Mouse (Mus musculus): ENCODE data around the gene Rccd1. TPM values are rescaled to one million over a fixed set of nuclear protein-coding genes. Genes with fewer than 3 reads are reported as not detected.
"Not testable (repeated sequence)": the region's sequence is repeated elsewhere in the genome, so short reads cannot be mapped to it uniquely, and the experiment has no call there.

Gene Rccd1
- polyA plus RNA-seq, 1 experiment = 26.5 TPM

DNA sequence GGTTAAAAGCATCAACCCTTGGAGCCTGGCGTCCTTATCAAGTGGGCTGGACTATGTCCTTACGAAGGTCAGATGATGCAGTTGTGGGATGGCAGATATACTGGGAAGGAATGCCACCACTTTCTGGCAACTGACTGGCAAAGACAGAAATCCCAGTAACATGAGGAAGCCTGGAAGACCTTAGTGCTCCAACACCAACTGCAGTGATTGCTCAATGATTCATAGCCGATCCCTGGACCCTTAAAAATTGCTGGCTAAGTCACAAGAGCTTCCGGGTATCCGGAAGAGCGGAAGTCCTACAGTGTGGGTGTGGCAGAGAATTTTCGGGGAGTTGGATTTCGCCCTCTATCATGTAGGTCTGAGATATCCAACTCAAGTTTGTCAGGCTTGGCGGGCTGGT is 21.9 kb upstream of the Rccd1 start:
- no peak for DNase-seq (ENCODE audit: low spot score)

DNA sequence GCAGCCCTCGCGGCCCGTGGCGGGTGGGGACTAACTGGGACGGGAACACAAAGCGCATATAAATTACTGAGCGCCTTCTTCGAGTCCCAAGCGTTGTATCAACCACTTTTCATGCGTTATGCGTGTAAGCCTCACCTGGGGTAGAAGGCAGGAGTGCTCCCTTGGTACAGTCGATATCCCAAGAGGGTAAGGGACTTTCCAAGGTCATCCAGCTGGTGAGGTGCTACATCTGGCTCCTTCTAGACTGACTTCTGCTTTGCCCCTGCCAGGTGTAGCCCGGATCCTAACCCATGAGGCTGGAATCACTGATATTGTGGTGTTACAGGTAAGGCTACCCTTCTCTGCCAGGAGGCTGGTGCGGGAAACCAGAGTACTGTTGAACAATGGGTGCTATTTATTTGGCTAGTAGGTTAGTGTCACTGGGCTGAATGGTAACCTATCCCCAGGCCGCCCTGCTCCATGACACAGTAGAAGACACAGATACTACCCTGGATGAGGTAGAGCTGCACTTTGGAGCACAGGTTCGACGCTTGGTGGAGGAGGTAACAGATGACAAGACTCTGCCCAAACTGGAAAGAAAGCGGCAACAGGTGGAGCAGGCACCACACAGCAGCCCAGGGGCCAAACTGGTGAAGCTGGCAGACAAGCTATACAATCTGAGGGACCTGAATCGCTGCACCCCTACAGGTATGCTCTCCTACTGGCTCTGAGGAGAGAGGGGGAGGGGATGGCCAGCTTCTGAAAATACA is 19.2 kb upstream of the Rccd1 start:
- no peak for DNase-seq (ENCODE audit: low spot score)

DNA sequence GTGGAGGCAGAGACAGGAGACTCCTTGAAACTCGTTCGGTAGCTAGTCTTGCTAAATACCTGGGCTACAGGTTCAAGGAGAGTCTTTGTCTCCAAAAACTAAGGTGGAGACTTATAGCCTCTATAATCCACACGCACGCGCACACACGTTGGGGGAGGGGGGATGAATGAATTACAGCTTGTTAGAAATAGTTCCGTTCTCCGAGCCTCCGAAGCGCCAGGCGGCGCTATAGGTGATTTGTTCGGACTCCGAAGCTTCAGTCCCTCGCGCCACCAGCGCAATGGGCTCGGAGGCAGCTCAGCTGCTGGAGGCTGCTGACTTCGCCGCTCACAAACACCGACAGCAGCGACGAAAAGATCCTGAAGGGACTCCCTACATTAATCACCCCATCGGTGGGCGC is 18.6 kb upstream of the Rccd1 start, which contains the start of gene Hddc3:
TSS of gene Hddc3 (plus strand) at position 247 of the 400 bp plus-strand sequence.
- DNase-seq (ENCODE audit: low spot score) = peak; percentile 90

DNA sequence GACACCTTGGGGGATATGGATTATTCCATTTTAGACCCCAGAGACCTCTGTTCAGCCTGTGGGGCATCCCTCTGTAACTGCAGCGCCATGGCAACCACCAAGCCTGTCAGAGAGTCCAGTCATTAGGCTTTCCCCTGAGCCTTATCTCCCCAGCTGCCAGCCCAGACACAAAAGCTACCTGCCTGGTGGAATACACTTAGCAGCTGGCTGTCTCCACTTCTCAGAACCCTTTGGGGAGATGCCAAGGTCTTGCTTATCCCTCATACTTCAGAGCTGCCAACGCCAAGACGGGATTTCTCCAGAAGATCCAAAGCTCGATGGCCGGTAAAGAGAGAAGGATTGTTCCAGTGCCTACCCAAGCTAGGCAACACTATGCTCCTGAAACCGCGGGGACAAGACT is 17.5 kb upstream of the Rccd1 start:
- DNase-seq (ENCODE audit: low spot score) = no peak

DNA sequence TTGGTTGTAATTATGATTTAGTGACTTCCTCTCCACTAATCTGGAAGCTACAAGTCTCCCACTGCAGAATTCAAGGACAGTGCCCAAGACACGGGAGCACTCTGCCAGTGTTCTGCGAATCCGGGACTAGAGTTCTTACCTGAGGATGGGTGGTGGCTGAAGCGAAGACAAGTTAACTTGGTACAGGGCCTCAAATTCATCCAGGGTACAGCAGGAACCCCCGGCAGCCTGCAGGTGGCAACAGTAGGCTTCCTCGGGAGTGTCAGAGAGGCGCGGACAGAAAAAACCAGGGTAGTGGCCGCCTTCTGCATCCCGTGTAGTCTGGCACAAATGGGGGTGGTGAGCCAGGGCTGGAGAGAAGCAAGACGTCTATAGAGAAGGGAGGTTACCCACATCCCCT is 16.5 kb upstream of the Rccd1 start, which contains the start of gene Unc45a:
TSS of gene Unc45a (minus strand) at position 213 of the 400 bp plus-strand sequence.
- DNase-seq (ENCODE audit: low spot score) = no peak

DNA sequence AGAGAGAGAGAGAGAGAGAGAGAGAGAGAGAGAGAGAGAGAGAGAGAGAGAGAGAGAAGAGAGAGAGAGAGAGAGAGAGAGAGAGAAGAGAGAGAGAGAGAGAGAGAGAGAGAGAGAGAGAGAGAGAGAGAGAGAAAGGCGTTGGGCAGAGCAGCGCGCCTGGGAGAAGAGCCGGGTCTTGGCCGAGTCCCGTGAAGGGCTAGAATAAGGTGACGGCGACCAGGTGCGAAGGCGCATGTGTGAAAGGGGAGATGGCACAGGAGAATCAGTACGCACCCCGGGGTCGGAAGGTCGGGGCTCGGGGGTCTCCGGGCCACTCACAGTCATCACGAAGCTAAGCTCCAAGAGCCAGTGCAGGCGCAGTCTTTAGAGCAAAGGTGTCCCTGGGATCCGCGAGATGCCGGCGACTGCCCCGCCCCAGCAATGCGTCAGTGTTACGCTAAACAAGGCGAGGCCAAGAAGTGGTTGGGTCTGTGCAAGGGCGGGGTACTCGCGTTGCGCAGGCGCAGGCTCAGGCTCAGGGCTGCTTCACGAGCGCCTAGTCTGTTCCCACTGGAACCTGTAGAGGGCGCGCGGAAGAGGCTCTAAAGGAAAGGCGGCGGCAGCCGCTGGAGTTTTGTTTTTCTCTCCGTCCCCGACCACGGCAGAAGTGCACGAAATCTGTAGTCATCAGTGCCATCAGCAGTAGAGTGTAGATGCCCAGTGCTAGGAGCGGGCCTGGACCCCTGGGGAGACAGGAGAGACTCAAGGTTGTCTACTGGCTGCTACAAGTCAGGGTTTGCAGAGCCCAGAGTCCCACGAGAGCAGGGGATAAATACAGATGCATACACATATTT is 15.8 kb upstream of the Rccd1 start:
- peak; percentile 88 for DNase-seq (ENCODE audit: low spot score)

DNA sequence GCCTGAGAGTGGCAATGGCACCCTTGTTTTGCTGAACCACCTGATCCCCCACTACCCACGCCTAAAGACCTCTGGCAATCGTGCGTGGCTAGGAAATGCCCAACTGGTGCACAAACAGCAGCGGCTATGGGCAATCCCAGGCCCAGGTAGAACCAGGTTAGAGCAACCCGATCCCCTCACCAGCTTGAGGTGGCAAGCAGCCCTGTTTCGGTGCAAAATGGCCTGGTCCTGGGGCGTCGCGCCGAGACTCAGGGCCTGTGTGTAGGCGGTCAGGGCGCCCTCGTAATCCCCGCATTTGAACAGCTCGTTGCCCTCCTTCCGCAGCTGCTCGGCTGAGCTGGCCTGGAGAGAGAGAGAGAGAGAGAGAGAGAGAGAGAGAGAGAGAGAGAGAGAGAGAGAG is 15.1 kb upstream of the Rccd1 start:
- DNase-seq (ENCODE audit: low spot score) = no peak

DNA sequence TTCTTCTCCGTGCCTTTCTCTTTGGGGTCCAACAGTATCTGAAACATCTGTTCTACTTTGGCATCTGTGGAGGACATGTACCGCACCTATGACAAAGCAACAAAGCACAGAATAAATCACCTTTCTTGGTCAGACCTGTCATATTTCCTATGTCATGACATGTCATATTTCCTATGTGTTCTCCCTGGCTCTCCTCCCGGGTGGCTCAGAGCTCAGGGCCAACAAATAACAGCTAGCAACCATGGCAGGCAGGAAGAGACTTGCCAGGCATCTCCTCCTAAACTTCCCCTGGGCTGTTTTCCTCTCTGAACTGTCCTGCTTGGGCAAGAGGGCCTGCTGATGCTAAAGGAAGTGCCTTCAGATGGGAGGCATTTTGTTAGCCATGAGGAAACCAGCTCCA is 12.7 kb upstream of the Rccd1 start:
- DNase-seq (ENCODE audit: low spot score) = no peak

DNA sequence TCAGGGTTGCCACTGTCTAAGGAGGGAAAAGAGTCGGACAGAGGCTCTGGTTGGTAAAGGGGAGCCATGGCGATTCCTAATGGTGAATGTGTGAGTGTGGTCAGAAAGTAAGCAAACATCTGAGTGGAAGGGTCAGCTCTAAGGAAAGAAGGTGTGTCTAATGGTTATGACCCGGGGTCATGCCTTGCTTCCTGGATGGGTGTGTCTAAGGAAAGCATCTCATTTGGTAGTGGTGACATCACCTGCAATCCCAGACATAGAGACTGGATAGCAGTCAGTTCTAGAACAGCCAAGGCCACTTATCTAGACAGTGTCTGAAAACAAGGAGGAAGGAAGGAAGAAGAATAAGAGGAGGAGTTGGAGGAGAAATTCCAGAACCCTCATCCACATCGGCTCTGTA is 10.6 kb upstream of the Rccd1 start:
- no peak for DNase-seq (ENCODE audit: low spot score)

DNA sequence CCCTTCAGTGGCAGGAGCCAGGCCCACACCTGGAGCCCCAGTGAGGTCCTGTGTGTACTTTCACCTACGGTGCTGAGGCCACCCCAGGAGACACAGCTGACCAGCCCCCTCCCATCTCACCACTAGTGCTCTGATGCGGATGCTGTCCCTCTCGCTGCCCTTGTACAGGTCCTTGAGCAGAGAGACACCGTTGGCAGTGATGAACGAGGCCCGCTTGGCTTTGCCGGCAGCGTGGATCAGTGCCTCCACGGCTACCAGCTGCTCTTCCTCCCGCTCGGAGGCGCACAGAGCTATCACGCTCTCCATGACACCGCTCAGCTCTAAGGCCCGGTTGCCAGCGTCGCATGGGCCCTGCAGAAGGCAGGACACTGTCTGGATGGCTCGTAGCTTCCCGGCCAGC is 7.2 kb upstream of the Rccd1 start:
- no peak for DNase-seq (ENCODE audit: low spot score)

DNA sequence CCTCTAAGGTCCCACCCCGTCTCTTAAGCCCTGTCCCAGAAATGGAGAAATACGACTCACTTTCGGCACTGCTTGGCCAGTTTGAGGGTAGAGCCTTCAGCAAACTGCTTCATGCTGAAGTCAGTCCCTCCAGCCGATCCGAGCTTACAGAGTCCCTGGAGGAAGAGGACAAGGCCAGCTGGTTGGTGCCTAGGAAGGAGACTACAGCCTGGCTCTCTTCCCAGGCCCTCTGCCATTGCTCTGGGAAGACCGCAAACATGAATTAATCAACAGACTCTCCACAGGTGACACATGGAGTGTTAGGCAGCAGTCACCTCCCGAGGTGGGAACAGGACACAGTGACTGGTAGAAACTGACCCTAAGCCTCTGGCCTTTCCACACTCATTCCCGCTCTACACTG is 6.0 kb upstream of the Rccd1 start:
- DNase-seq (ENCODE audit: low spot score) = no peak

DNA sequence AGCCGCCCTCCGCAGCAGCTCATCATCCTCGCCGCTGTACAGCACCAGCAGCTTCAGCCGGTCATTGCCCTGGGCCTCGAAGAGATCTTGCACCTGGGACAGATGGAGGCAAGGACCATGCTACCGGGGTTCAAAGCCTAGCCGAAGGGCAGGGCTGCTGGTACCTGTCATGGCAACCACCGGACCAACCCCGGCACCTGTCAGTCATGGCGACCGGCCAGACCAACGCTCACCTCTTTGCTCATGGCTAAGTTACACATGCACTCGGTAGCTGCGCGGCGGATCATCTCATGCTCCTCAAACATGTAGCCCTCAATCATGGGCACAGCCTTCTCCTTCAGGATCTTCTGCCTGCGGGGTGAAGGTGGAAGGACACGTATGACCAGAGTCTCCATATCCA is 1.8 kb upstream of the Rccd1 start:
- no peak for DNase-seq (ENCODE audit: low spot score)

DNA sequence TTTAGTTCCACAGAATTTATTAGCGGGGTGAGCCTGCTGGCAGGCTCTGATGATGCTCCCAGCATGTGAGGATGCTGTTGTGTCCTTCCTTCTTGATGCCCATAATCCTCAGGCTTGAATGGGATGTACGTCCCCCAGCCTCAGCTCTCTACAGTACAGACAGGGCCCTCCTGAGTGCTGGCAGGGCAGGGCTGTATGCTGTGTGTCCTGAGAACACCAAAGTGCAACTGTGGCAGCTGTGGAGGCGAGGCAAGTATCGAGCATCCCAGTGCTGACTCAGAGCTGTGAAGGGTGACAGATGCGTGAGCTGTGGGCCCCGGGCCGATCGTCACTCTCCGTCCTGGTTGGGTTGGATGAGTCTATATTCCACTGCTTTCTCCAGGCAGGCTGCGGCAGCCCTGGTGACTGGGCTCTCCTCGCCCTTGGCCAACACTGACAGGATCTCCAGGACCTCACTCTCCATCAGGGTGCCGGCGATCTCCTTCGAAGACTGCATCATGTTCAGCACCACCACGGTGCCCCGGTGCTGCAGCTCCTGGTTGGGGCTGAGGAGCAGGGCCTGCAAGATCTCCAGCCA is 1.1 kb upstream of the Rccd1 start:
- no peak for DNase-seq (ENCODE audit: low spot score)

DNA sequence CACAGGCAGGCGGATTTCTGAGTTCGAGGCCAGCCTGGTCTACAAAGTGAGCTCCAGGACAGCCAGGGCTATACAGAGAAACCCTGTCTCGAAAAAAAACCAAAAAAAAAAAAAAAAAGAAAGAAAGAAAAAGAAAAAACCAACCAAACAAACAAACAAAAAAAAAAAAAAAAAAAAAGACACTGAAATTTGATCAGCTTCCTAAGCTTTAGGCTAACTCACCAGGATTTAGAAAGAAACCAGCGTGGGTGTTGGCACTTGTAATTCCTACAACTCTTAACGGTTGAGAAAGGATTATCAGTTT is 514 bp upstream of the Rccd1 start:
- DNase-seq (ENCODE audit: low spot score) = not testable (repeated sequence)

DNA sequence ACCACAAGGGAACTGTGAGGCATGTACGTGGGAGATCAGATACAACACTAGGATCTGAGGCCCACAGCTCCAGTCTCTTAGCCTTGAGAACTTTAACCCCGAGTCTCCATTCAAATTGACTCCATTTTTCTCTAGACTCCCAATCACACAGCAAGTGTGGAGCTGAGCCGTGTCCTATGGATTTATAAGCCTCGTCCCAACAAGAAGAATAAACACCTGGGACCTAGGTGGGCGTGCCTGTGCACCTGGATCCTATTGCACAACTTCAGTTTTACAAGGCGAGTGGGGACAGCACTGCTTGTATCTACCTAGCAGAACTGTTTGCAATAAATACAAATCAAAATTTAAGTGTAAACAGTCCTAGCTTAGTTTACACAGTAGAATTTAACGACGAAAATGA is 918 bp downstream of the Rccd1 start:
- no peak for DNase-seq (ENCODE audit: low spot score)

DNA sequence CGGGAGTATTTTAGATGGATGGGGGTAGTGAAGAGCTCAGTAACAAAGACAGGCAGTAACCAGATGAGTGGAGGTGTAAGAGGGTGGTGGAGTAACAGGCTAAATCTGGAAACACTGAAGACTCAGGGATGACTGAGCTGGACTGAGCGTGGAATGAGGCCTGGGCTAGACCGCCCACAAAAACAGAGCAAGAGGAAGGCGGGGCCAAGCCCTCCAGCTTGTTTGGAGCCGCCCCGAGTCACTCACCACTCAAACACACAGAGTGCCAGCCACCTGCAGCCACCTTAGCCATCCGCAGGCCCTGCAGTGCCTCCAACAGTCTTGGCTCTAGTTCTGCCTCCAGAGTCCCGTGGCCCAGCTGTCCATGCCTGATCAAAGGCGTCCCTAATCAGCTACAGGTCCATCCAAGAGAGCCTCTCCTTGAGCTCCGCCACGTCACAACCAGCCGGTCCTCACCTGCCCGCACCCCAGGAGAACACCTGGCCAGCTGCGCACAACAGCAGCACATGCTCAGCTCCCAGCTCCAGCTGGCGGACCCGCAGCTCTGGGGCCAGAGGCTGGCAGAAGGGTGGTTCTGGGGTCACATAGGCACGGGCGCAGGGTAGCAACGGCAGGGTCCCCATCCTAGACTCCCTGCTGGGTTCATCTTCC is 4.3 kb downstream of the Rccd1 start:
- DNase-seq (ENCODE audit: low spot score) = no peak

DNA sequence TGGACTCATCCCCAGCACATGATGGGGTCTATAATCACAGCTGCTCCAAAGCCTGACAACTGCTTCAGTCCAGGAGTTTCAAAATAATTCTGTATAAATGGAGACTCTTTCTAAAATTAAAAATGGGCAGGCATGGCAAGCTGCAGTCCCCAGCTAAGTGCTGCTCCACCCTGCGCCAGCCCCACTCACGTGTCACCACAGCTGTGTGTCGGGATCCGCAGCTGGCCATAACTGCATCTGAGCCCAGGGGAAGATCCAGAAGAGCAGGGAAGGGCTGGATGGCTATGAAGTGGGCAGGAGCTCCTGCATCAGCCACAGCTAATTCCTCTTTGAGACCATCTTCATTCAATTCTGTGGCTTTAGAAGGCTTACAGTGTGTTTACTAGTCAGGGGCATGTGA is 5.6 kb downstream of the Rccd1 start:
- no peak for DNase-seq (ENCODE audit: low spot score)

DNA sequence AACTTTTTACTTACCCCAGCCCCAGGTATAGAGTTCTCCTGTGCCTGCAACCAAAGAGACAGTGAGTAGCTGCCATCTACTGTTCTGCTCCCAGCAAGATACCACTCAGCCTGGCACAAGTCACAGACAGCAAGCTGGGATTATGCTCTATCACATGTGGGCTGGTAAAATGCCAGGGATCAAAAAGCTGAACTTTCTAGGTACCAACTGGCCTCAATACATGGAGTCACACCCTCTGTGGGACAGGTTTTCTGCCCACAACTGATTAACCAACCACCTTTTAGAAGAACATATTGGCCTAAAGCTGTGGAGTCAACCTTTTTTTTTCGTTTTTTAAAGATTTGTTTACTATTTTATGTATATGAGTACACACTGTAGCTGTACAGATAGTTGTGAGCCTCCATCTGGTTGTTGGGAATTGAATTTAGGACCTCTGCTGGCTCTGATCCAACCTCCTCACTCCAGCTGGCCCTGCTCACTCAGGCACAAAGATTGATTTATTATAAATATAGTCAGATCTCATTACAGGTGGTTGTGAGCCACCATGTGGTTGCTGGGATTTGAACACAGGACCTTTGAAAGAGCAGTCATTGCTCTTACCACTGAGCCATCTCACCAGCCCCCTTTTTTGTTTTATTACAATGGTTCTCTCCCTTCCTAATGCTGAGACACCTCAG is 6.7 kb downstream of the Rccd1 start:
- DNase-seq (ENCODE audit: low spot score) = no peak

DNA sequence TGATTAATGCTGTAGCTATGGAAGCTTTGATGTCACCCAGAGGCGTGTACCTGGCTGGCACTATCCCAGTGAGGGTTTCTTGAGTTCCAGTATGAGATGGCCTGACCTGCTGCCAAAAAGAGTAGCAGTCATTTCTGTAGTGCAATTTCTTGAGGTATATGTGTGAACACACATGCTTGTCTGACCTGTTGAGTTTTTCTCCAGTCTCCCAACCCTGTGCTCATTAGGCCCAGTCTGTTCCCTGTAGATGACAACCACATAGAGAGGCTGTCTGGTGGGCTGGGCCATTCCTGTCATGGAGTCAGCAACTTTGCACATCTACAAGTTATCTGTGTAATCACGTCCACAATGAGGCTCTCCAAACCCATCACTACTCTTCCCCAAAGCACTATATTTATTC is 8.5 kb downstream of the Rccd1 start:
- no peak for DNase-seq (ENCODE audit: low spot score)

DNA sequence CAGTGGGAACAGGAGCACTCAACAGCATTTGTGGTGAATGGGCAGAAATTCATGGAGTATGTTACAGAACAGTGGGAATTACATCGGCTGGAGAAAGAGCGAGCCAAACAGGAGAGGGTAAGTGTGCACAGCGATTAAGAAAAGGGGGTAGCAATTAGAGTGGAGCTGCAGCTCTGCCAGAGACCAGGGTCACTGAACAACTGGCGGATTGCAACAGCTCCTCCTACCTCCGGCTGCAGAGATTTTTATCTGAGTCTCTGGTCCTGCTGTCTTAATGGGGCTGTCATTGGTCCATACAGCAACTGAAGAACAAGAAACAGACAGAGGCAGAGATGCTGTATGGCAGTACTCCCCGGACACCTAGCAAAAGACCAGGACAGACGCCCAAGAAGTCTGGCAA is 13.5 kb downstream of the Rccd1 start:
- DNase-seq (ENCODE audit: low spot score) = no peak

DNA sequence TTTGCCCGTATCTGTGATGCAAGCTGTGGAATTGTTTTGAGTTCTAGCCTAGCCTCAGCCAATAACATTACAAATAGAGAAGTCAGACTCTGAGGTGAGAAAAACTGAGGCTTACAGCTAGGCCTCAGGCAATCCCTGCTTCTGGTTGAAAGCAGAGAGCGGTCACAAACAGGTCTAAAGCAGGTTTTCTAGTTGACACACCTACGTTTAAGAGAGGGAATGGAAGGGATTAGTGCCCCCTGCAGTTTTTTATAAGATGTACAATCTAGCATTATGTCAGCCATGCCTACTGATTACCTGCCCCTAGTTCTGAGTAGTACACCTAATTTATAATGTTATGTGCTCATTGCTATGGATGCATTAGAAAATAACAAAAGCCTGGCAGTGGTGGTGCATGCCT is 16.5 kb downstream of the Rccd1 start:
- DNase-seq (ENCODE audit: low spot score) = no peak

DNA sequence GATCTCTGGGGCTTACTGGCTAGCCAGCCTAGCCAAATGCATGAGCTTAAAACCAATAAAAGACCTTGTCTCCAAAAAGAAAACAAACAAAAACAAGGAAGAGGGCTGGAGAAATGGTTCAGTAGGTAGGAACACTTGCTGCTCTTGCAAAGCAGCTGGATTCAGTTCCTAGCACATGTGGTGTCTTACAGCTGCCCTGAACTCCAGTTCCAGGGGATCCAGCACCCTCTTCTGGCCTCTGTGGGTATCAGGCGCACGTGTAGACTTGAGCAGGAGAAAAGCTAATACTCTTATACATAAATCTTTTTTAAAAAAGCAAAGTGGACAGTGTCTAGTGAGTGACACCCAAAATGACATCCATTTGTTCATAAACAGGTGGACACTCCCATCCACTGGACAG is 22.7 kb downstream of the Rccd1 start:
- DNase-seq (ENCODE audit: low spot score) = no peak

All from urinary bladder, adult 2 months (tissue).